Mouse (Mus musculus) ZHBTc4 (cell line): ENCODE data around the gene Nf2.
A peak's percentile ranks its signal among the peaks of the same experiment; 100 is the strongest.

Experiments used
- DNase-seq: peaks from one replicate; pipeline ENCODE4 v3.0.0-alpha.2; 2011; ENCODE audit warnings: low read depth, low spot score

Gene Nf2

GRCm38 (mm10) chr11:4838235-4838634 lies 11.1 kb downstream of the Nf2 start:
- DNase-seq: no peak

GRCm38 (mm10) chr11:4837342-4837741 lies 12.0 kb downstream of the Nf2 start:
- no peak for DNase-seq

GRCm38 (mm10) chr11:4836755-4837154 lies 12.6 kb downstream of the Nf2 start:
- peak; percentile 74 for DNase-seq

GRCm38 (mm10) chr11:4835436-4835835 lies 13.9 kb downstream of the Nf2 start:
- no peak for DNase-seq

GRCm38 (mm10) chr11:4833295-4833939 lies 15.9 kb downstream of the Nf2 start:
- no peak for DNase-seq

GRCm38 (mm10) chr11:4831066-4831465 lies 18.3 kb downstream of the Nf2 start:
- no peak for DNase-seq

GRCm38 (mm10) chr11:4827916-4828315 lies 21.4 kb downstream of the Nf2 start:
- no peak for DNase-seq

- no peak for DNase-seq
These were observed 22.0 kb downstream of the Nf2 start for GRCm38 (mm10) chr11:4827340-4827739.

- DNase-seq: no peak
These were observed 23.1 kb downstream of the Nf2 start for GRCm38 (mm10) chr11:4826152-4826778.

GRCm38 (mm10) chr11:4823655-4824312 lies 25.6 kb downstream of the Nf2 start:
- no peak for DNase-seq

GRCm38 (mm10) chr11:4822446-4822842 lies 26.9 kb downstream of the Nf2 start:
- peak; percentile 39 for DNase-seq

- peak; percentile 70 for DNase-seq
These were observed 27.6 kb downstream of the Nf2 start for GRCm38 (mm10) chr11:4821492-4822445.

GRCm38 (mm10) chr11:4814507-4815450 lies 34.6 kb downstream of the Nf2 start:
- DNase-seq: no peak

- DNase-seq: peak; percentile 19
These were observed 41.0 kb downstream of the Nf2 start for GRCm38 (mm10) chr11:4808311-4808710.

GRCm38 (mm10) chr11:4806031-4806715 lies 43.2 kb downstream of the Nf2 start:
- peak; percentile 85 for DNase-seq

- no peak for DNase-seq
These were observed 44.3 kb downstream of the Nf2 start for GRCm38 (mm10) chr11:4804921-4805562.

GRCm38 (mm10) chr11:4803951-4804350 lies 45.4 kb downstream of the Nf2 start:
- peak; percentile 59 for DNase-seq

GRCm38 (mm10) chr11:4803426-4803825 lies 45.9 kb downstream of the Nf2 start:
- no peak for DNase-seq

GRCm38 (mm10) chr11:4803008-4803407 lies 46.3 kb downstream of the Nf2 start:
- peak; percentile 83 for DNase-seq

GRCm38 (mm10) chr11:4802401-4802800 lies 46.9 kb downstream of the Nf2 start:
- peak; percentile 55 for DNase-seq
